Mouse (Mus musculus): ENCODE results near the gene Cacnb4. TPM values are rescaled to one million over a fixed set of nuclear protein-coding genes. Genes with fewer than 3 reads are reported as not detected.
A peak's percentile ranks its signal among the peaks of the same experiment; 100 is the strongest.

Gene Cacnb4
- polyA plus RNA-seq, 1 experiment from 2014 or later, result 0.39 TPM

DNA sequence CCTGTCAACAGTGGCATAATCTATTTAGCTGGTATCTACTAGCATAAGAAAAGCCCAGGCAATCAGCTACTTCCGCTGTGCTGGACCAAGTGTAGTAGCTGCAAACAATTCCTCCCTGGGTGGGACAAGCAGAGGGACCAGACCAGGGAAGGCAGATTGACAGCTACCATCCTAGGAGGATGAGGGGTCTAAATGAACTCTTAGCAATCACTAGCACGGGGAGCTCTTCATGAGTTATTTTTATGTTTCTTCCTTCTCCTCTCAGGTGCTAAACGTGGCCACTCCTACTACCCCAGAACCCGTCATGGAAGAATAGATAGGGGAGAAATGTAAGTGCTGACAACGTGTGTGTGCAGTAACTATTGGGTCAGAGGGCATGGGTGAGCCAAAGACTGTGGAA is 105.8 kb downstream of the Cacnb4 start:
- no peak overlapping the region for H3K27ac ChIP-seq (ENCODE audit: low read length)
- 72% methylated on average over 5 of the region's 5 CpGs for WGBS
- H3K9ac ChIP-seq (ENCODE audit: low read depth, low read length), result no peak overlapping the region
- no peak for ATAC-seq
- H3K27me3 ChIP-seq (replicated peaks; ENCODE audit: control insufficient read depth, insufficient read depth, low read length), result no peaks in the 10 kb centered on the region
- no peaks in the 10 kb centered on the region for H3K36me3 ChIP-seq (ENCODE audit: control insufficient read depth, insufficient read depth, low read length)
- no peak overlapping the region for H3K4me3 ChIP-seq (ENCODE audit: low read length)
- H3K9me3 ChIP-seq (ENCODE audit: control insufficient read depth, low read length), result no peaks in the 10 kb centered on the region
- no peaks in the 10 kb centered on the region for H3K4me1 ChIP-seq (ENCODE audit: control insufficient read depth, insufficient read depth, low read length)
- no peak overlapping the region for H3K4me2 ChIP-seq (ENCODE audit: low read depth, low read length)

DNA sequence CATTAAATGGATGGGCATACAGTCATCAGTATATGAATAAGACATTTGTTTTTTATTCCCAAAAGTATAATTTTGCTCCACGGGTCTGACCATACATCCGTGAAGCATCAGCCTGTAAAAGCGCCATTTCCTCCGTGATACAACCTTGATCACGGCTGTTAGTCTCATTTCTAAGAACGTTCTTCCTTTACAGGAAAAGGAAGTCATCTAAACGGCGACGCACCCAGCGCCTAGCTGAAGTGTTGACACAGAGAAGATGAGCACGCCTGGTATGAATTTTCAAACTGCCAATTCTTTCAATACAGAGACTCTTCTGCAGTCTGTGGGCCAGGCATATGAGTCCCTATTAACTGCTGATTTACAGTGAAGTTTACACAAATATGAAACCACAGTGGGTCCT is 106.5 kb downstream of the Cacnb4 start:
- Histone ChIP-seq H3K4me3 (ENCODE audit: low read length) (no peak overlapping the region), H3K27me3 (replicated peaks; ENCODE audit: control insufficient read depth, insufficient read depth, low read length) (no peaks in the 10 kb centered on the region), H3K36me3 (ENCODE audit: control insufficient read depth, insufficient read depth, low read length) (no peaks in the 10 kb centered on the region), H3K4me2 (ENCODE audit: low read depth, low read length) (no peak overlapping the region), H3K4me1 (ENCODE audit: control insufficient read depth, insufficient read depth, low read length) (no peaks in the 10 kb centered on the region), H3K9me3 (ENCODE audit: control insufficient read depth, low read length) (no peaks in the 10 kb centered on the region), H3K9ac (ENCODE audit: low read depth, low read length) (no peak overlapping the region), H3K27ac (ENCODE audit: low read length) (no peak overlapping the region)
- no peak for ATAC-seq
- 76% methylated on average over 11 of the region's 11 CpGs for WGBS

- Histone ChIP-seq H3K9me3 (ENCODE audit: control insufficient read depth, low read length) (no peaks in the 10 kb centered on the region), H3K9ac (ENCODE audit: low read depth, low read length) (no peak overlapping the region), H3K27ac (ENCODE audit: low read length) (no peak overlapping the region), H3K27me3 (replicated peaks; ENCODE audit: control insufficient read depth, insufficient read depth, low read length) (no peaks in the 10 kb centered on the region), H3K36me3 (ENCODE audit: control insufficient read depth, insufficient read depth, low read length) (no peaks in the 10 kb centered on the region), H3K4me1 (ENCODE audit: control insufficient read depth, insufficient read depth, low read length) (no peaks in the 10 kb centered on the region), H3K4me2 (ENCODE audit: low read depth, low read length) (no peak overlapping the region), H3K4me3 (ENCODE audit: low read length) (no peak overlapping the region)
- no peak for ATAC-seq
- 63% methylated on average over 3 of the region's 3 CpGs for WGBS
Observed at GRCm38 (mm10) chr2:52568131-52568530, 108.5 kb downstream of the Cacnb4 start.

- no peak overlapping the region for H3K4me3 ChIP-seq (ENCODE audit: low read length)
- H3K9ac ChIP-seq (ENCODE audit: low read depth, low read length), result no peak overlapping the region
- 68% methylated on average over 3 of the region's 3 CpGs for WGBS
- no peak for ATAC-seq
- H3K4me1 ChIP-seq (ENCODE audit: control insufficient read depth, insufficient read depth, low read length), result no peaks in the 10 kb centered on the region
- no peaks in the 10 kb centered on the region for H3K9me3 ChIP-seq (ENCODE audit: control insufficient read depth, low read length)
- no peaks in the 10 kb centered on the region for H3K36me3 ChIP-seq (ENCODE audit: control insufficient read depth, insufficient read depth, low read length)
- H3K27ac ChIP-seq (ENCODE audit: low read length), result no peak overlapping the region
- no peaks in the 10 kb centered on the region for H3K27me3 ChIP-seq (replicated peaks; ENCODE audit: control insufficient read depth, insufficient read depth, low read length)
- no peak overlapping the region for H3K4me2 ChIP-seq (ENCODE audit: low read depth, low read length)
Observed at GRCm38 (mm10) chr2:52567421-52567820, 109.2 kb downstream of the Cacnb4 start.

DNA sequence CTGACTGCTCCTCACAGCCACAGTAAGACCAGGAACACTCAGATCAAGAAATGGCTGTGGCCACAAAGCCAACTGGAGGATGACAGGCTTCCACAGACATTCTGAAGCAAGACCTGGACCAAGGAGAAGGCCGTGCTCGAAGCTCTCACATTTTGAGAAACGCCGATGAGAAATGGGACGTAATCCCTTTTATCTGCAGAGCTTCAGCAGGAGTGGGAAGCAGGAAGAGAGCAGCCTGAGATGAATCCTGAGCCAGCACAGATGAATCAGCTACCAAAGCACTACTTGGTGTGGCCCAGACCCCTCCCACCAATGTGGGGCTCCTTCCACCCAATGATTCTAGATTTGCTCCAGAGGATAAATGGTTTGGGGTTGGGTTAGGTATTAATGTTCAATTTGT is 113.4 kb downstream of the Cacnb4 start:
- no peaks in the 10 kb centered on the region for H3K36me3 ChIP-seq (ENCODE audit: control insufficient read depth, insufficient read depth, low read length)
- H3K4me2 ChIP-seq (ENCODE audit: low read depth, low read length), result no peak overlapping the region
- H3K9me3 ChIP-seq (ENCODE audit: control insufficient read depth, low read length), result no peaks in the 10 kb centered on the region
- no peak overlapping the region for H3K4me3 ChIP-seq (ENCODE audit: low read length)
- H3K27me3 ChIP-seq (replicated peaks; ENCODE audit: control insufficient read depth, insufficient read depth, low read length), result no peaks in the 10 kb centered on the region
- no peak overlapping the region for H3K27ac ChIP-seq (ENCODE audit: low read length)
- no peak for ATAC-seq
- no peak overlapping the region for H3K9ac ChIP-seq (ENCODE audit: low read depth, low read length)
- WGBS, result 92% methylated on average over 5 of the region's 5 CpGs
- no peaks in the 10 kb centered on the region for H3K4me1 ChIP-seq (ENCODE audit: control insufficient read depth, insufficient read depth, low read length)

DNA sequence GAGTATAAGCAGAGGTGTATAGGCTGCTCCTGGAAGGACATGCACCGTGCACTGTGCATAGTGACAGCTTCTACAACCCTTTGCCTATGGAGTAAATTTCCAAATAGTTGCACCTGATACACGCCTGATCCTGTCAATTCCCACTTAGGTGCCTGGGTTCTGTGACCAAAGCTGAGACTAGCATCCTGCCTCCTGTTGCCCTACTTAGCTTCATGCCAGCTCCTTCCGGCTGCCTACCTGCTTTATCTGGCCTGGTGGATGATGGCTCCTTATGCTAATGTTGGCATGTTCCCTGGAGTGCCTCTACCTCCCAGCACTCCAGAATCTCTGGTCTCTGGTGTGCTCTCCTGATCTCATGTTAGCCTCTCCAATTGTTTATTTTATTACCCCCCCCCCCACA is 114.3 kb downstream of the Cacnb4 start:
- no peak overlapping the region for H3K4me2 ChIP-seq (ENCODE audit: low read depth, low read length)
- H3K27me3 ChIP-seq (replicated peaks; ENCODE audit: control insufficient read depth, insufficient read depth, low read length), result no peaks in the 10 kb centered on the region
- no peak overlapping the region for H3K9ac ChIP-seq (ENCODE audit: low read depth, low read length)
- no peak for ATAC-seq
- no peaks in the 10 kb centered on the region for H3K9me3 ChIP-seq (ENCODE audit: control insufficient read depth, low read length)
- WGBS, result 94% methylated on average over 3 of the region's 3 CpGs
- no peaks in the 10 kb centered on the region for H3K36me3 ChIP-seq (ENCODE audit: control insufficient read depth, insufficient read depth, low read length)
- H3K4me3 ChIP-seq (ENCODE audit: low read length), result no peak overlapping the region
- no peak overlapping the region for H3K27ac ChIP-seq (ENCODE audit: low read length)
- no peaks in the 10 kb centered on the region for H3K4me1 ChIP-seq (ENCODE audit: control insufficient read depth, insufficient read depth, low read length)

- Histone ChIP-seq H3K36me3 (ENCODE audit: control insufficient read depth, insufficient read depth, low read length) (no peaks in the 10 kb centered on the region), H3K9me3 (ENCODE audit: control insufficient read depth, low read length) (no peaks in the 10 kb centered on the region), H3K4me3 (ENCODE audit: low read length) (no peak overlapping the region), H3K4me2 (ENCODE audit: low read depth, low read length) (no peak overlapping the region), H3K9ac (ENCODE audit: low read depth, low read length) (no peak overlapping the region), H3K4me1 (ENCODE audit: control insufficient read depth, insufficient read depth, low read length) (no peaks in the 10 kb centered on the region), H3K27me3 (replicated peaks; ENCODE audit: control insufficient read depth, insufficient read depth, low read length) (no peaks in the 10 kb centered on the region), H3K27ac (ENCODE audit: low read length) (no peak overlapping the region)
- 78% methylated on average over 7 of the region's 7 CpGs for WGBS
- no peak for ATAC-seq
Observed at GRCm38 (mm10) chr2:52561137-52561536, 115.5 kb downstream of the Cacnb4 start.

GRCm38 (mm10) chr2:52560266-52560665 is 116.4 kb downstream of the Cacnb4 start:
- no peaks in the 10 kb centered on the region for H3K36me3 ChIP-seq (ENCODE audit: control insufficient read depth, insufficient read depth, low read length)
- ATAC-seq, result no peak
- H3K4me2 ChIP-seq (ENCODE audit: low read depth, low read length), result no peak overlapping the region
- H3K27me3 ChIP-seq (replicated peaks; ENCODE audit: control insufficient read depth, insufficient read depth, low read length), result no peaks in the 10 kb centered on the region
- no peaks in the 10 kb centered on the region for H3K4me1 ChIP-seq (ENCODE audit: control insufficient read depth, insufficient read depth, low read length)
- no peak overlapping the region for H3K9ac ChIP-seq (ENCODE audit: low read depth, low read length)
- H3K4me3 ChIP-seq (ENCODE audit: low read length), result no peak overlapping the region
- 80% methylated on average over 2 of the region's 2 CpGs for WGBS
- H3K9me3 ChIP-seq (ENCODE audit: control insufficient read depth, low read length), result no peaks in the 10 kb centered on the region
- H3K27ac ChIP-seq (ENCODE audit: low read length), result no peak overlapping the region

- ATAC-seq, result 0 out of 2 replicates have a peak, but pooled peaks have one; percentile 44
- H3K4me2 ChIP-seq (ENCODE audit: low read depth, low read length), result no peak overlapping the region
- 39% methylated on average over 8 of the region's 8 CpGs for WGBS
- H3K27ac ChIP-seq (ENCODE audit: low read length), result no peak overlapping the region
- no peak overlapping the region for H3K9ac ChIP-seq (ENCODE audit: low read depth, low read length)
- H3K36me3 ChIP-seq (ENCODE audit: control insufficient read depth, insufficient read depth, low read length), result no peaks in the 10 kb centered on the region
- no peaks in the 10 kb centered on the region for H3K4me1 ChIP-seq (ENCODE audit: control insufficient read depth, insufficient read depth, low read length)
- no peaks in the 10 kb centered on the region for H3K9me3 ChIP-seq (ENCODE audit: control insufficient read depth, low read length)
- H3K4me3 ChIP-seq (ENCODE audit: low read length), result no peak overlapping the region
- H3K27me3 ChIP-seq (replicated peaks; ENCODE audit: control insufficient read depth, insufficient read depth, low read length), result no peaks in the 10 kb centered on the region
Observed at GRCm38 (mm10) chr2:52558411-52558810, 118.2 kb downstream of the Cacnb4 start.

DNA sequence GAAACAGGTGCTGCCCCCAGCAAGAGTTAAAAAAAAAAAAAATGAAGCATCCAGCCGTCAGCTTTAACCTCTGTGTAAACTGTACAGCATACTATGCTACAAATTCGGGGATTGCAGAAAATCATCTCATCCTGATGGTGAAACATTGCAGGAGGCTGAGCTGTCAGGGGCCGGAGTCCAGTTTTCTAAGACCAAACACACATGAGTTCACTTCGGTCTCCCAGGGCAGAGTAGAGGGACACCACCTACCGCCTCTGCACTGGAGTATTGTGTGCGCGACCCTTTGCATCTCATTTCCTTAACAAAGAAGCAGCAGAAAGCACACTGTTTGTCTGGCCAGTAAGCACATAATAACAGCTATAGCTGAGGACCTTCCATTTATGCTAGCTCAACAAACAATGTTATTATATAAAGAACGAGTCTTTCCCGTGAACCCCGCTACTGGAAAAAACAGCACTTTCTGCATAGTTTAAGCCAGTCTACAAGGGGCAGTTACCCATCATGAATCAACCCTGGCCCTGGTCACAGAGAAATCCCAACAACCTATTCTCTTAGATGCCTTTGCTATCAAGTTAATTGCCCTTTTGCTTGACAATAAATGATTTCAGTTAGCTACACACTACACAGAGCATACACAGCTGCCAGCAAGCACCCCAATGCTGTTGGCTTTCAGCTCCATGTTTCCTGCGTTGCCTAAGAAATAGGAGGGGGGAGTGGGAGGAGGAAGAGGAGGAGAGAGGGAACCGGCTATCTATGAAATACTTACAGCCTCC is 118.9 kb downstream of the Cacnb4 start:
- no peaks in the 10 kb centered on the region for H3K36me3 ChIP-seq (ENCODE audit: control insufficient read depth, insufficient read depth, low read length)
- H3K27ac ChIP-seq (ENCODE audit: low read length), result no peak overlapping the region
- H3K4me3 ChIP-seq (ENCODE audit: low read length), result no peak overlapping the region
- no peaks in the 10 kb centered on the region for H3K27me3 ChIP-seq (replicated peaks; ENCODE audit: control insufficient read depth, insufficient read depth, low read length)
- H3K4me1 ChIP-seq (ENCODE audit: control insufficient read depth, insufficient read depth, low read length), result no peaks in the 10 kb centered on the region
- WGBS, result 65% methylated on average over 12 of the region's 12 CpGs
- H3K9ac ChIP-seq (ENCODE audit: low read depth, low read length), result no peak overlapping the region
- H3K4me2 ChIP-seq (ENCODE audit: low read depth, low read length), result no peak overlapping the region
- no peaks in the 10 kb centered on the region for H3K9me3 ChIP-seq (ENCODE audit: control insufficient read depth, low read length)
- ATAC-seq, result no peak
